Mouse (Mus musculus) small intestine, adult 2 months (tissue): ENCODE data around the gene Cntn2.

Experiments
- CTCF ChIP-seq: fragments of 200-500 bp; IDR thresholded peaks from 2 replicates; pipeline ENCODE4 v1.5.1; 2012; ENCODE audit warnings: low read depth, mild to moderate bottlenecking, control low read depth, inconsistent platforms, low read length, moderate library complexity, mixed read lengths; ENCODE audit not compliant: insufficient replicate concordance, insufficient read length; ENCODE audit errors: extremely low read depth
- POLR2A ChIP-seq: fragments of 200-500 bp; IDR thresholded peaks from 2 replicates; pipeline ENCODE4 v1.6.1; 2012; ENCODE audit warnings: low read depth, mild to moderate bottlenecking, control low read depth, inconsistent platforms, low read length, moderate library complexity

DNA sequence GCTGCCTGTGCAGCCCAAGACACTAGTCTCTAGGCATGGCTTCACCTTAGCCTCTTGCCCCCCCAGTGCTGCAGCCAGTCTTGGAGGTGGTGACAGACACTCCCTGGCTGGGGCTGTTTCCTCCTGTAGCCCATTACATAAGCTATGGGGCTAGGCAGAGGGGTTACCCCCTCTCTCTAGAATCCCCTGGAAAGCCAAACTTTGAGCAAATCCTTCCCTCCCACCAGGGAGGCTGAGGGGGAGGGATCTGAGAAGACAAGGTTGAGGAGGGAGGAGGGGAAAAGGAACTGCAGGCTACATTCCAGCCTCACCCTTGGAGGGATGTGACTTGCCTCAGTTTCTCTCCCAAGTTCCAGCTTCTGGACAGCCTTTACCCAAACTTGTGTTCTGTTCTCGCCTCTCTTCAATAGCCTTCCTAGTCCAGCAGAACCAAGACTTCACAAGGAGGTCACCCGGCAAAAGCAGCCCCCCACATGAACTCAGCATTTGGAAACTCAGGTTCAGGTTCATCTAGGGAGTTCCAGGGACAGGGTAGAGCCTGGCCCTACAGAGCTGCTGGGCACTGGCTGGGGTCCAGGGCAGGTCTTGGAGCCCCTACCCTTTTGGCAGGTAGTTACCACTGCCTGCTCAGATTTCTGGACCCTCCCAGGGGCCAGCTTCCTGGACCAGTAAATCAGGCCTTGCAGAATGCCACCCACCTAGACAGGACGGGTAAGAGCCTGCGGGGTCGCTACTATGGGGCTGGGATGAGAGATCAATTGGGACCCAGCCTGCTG, 1.0 kb downstream of the Cntn2 start:
- TF ChIP-seq POLR2A (no peak), CTCF (no peak)
